Mouse (Mus musculus) lung, embryonic 14.5 days (tissue): ENCODE results near the gene Cep89. TPM values are rescaled to one million over a fixed set of nuclear protein-coding genes. Genes with fewer than 3 reads are reported as not detected.

Experiments used
- ATAC-seq: fragments of 200-750 bp; cut with Nextera tagmentation; 2 replicates; pipeline ENCODE4 v1.8.0; 2017; ENCODE audit warnings: mild to moderate bottlenecking, moderate TSS enrichment, moderate library complexity; ENCODE audit not compliant: insufficient read depth
- DNase-seq: peaks from one replicate; pipeline ENCODE4 v3.0.0-alpha.2; 2015
- H3K27ac ChIP-seq: fragments of 300-500 bp; sonication (generic); 2 replicates; pipeline ENCODE4 v1.5.1; 2014; ENCODE audit warnings: low read depth, mild to moderate bottlenecking, moderate library complexity
- H3K27me3 ChIP-seq: fragments of 300-500 bp; sonication (generic); 2 replicates; pipeline ENCODE4 v1.6.1; 2014; ENCODE audit warnings: low read length, control low read depth; ENCODE audit not compliant: insufficient read depth
- H3K36me3 ChIP-seq: fragments of 300-500 bp; sonication (generic); 2 replicates; pipeline ENCODE4 v1.6.1; 2014; ENCODE audit warnings: control low read depth; ENCODE audit not compliant: insufficient read depth
- H3K4me1 ChIP-seq: fragments of 300-500 bp; sonication (generic); 2 replicates; pipeline ENCODE4 v1.6.1; 2014; ENCODE audit warnings: antibody characterized with exemption, control low read depth; ENCODE audit not compliant: insufficient read depth
- H3K4me2 ChIP-seq: fragments of 300-500 bp; sonication (generic); 2 replicates; pipeline ENCODE4 v1.6.1; 2014; ENCODE audit warnings: mild to moderate bottlenecking
- H3K4me3 ChIP-seq: fragments of 300-500 bp; sonication (generic); 2 replicates; pipeline ENCODE4 v1.5.1; 2014; ENCODE audit warnings: low read depth, low read length
- H3K9ac ChIP-seq: fragments of 300-500 bp; sonication (generic); 2 replicates; pipeline ENCODE4 v1.6.1; 2014
- H3K9me3 ChIP-seq: fragments of 300-500 bp; sonication (generic); 2 replicates; pipeline ENCODE4 v1.6.1; 2016; ENCODE audit warnings: low read depth, low read length, control low read depth
- CTCF ChIP-seq: IDR thresholded peaks from 2 replicates; pipeline ENCODE4 v1.5.1; 2016; ENCODE audit warnings: antibody characterized with exemption, low read depth
- WGBS: fragments of 180-500 bp; shearing (Covaris S2); extraction: QIAGEN DNeasy Blood & Tissue Kit; methylation state at CpG from one replicate; pipeline ENCODE4 v1.1.7; 2014; 5-methylcytosine and 5-hydroxymethylcytosine counted together
- polyA plus RNA-seq: library from polyadenylated mRNA; unstranded; fragments of >200 nt; fragmentation: Nextera tagmentation; extraction: Ambion mirVana; gene quantifications from 2 replicates; pipeline ENCODE4 v1.2.1, GENCODE M21; 2014

The Cep89 gene
- polyA plus RNA-seq, 1 experiment from 2014 or later: 49.4 TPM

GRCm38 (mm10) chr7:35386525-35386952 lies 10.3 kb upstream of the Cep89 start:
- H3K9me3 ChIP-seq: no peaks in the 10 kb centered on the region
- WGBS: 49% methylated on average over 6 of the region's 6 CpGs
- TF ChIP-seq CTCF: peak; percentile 53
- H3K9ac ChIP-seq: no peak overlapping the region
- no peak; the same call in 1 of the 2 replicates for ATAC-seq
- no peak overlapping the region for H3K27ac ChIP-seq
- no peaks in the 10 kb centered on the region for H3K4me1 ChIP-seq
- DNase-seq: peak; percentile 17
- no peak overlapping the region for H3K4me2 ChIP-seq
- H3K27me3 ChIP-seq: no peaks in the 10 kb centered on the region
- no peaks in the 10 kb centered on the region for H3K36me3 ChIP-seq
- H3K4me3 ChIP-seq: no peak overlapping the region

- no peak for TF ChIP-seq CTCF
- 31% methylated on average over 6 of the region's 6 CpGs for whole genome bisulfite sequencing
- Histone ChIP-seq H3K27ac (no peak overlapping the region), H3K4me3 (no peak overlapping the region), H3K27me3 (no peaks in the 10 kb centered on the region), H3K9me3 (no peaks in the 10 kb centered on the region), H3K4me1 (no peaks in the 10 kb centered on the region), H3K4me2 (no peak overlapping the region), H3K36me3 (peaks cover 7% of the 10 kb centered on the region), H3K9ac (no peak overlapping the region)
- ATAC-seq (peak; percentile 38; the same call in 1 of the 2 replicates), DNase-seq (no peak)
These were observed 8.1 kb upstream of the Cep89 start for GRCm38 (mm10) chr7:35388694-35389093.

- WGBS: 56% methylated on average over 5 of the region's 5 CpGs
- Histone ChIP-seq H3K9ac (no peak overlapping the region), H3K9me3 (no peaks in the 10 kb centered on the region), H3K27me3 (no peaks in the 10 kb centered on the region), H3K4me2 (no peak overlapping the region), H3K4me1 (0 out of 2 replicates have a peak, but pooled peaks cover 6% of the 10 kb centered on the region), H3K4me3 (no peak overlapping the region), H3K36me3 (peaks cover 11% of the 10 kb centered on the region), H3K27ac (no peak overlapping the region)
- DNase-seq (peak; percentile 53), ATAC-seq (no peak)
- TF ChIP-seq CTCF: peak; percentile 51
These were observed 3.9 kb upstream of the Cep89 start for GRCm38 (mm10) chr7:35392935-35393334.

GRCm38 (mm10) chr7:35395734-35396456 lies 940 bp upstream of the Cep89 start:
- Histone ChIP-seq H3K4me3 (peak overlapping the region; percentile 77), H3K9ac (peak overlapping the region; percentile 64), H3K4me1 (0 out of 2 replicates have a peak, but pooled peaks cover 6% of the 10 kb centered on the region), H3K27ac (no peak overlapping the region), H3K27me3 (no peaks in the 10 kb centered on the region), H3K4me2 (peak overlapping the region; percentile 85), H3K9me3 (no peaks in the 10 kb centered on the region), H3K36me3 (peaks cover 25% of the 10 kb centered on the region)
- DNase-seq (peak; percentile 17), ATAC-seq (peak; percentile 5; the same call in 1 of the 2 replicates)
- TF ChIP-seq CTCF: no peak
- 10% methylated on average over 17 of the region's 17 CpGs for WGBS

GRCm38 (mm10) chr7:35401169-35401568 lies 4.3 kb downstream of the Cep89 start:
- peaks cover 62% of the 10 kb centered on the region for H3K36me3 ChIP-seq
- no peaks in the 10 kb centered on the region for H3K4me1 ChIP-seq
- no peaks in the 10 kb centered on the region for H3K9me3 ChIP-seq
- H3K4me3 ChIP-seq: no peak overlapping the region
- H3K27ac ChIP-seq: no peak overlapping the region
- H3K9ac ChIP-seq: no peak overlapping the region
- no peak for TF ChIP-seq CTCF
- no peak overlapping the region for H3K4me2 ChIP-seq
- 88% methylated on average over 4 of the region's 4 CpGs for WGBS
- no peak for ATAC-seq
- no peaks in the 10 kb centered on the region for H3K27me3 ChIP-seq
- no peak for DNase-seq

GRCm38 (mm10) chr7:35415226-35415625 lies 18.4 kb downstream of the Cep89 start:
- Histone ChIP-seq H3K4me3 (no peak overlapping the region), H3K27me3 (no peaks in the 10 kb centered on the region), H3K9ac (no peak overlapping the region), H3K36me3 (peaks cover 57% of the 10 kb centered on the region), H3K9me3 (no peaks in the 10 kb centered on the region), H3K4me2 (no peak overlapping the region), H3K4me1 (no peaks in the 10 kb centered on the region), H3K27ac (0 out of 2 replicates have a peak overlapping the region, but pooled peaks have one; percentile 8)
- no peak for ATAC-seq
- no peak for TF ChIP-seq CTCF
- 50% methylated on average over 5 of the region's 5 CpGs for WGBS
- DNase-seq: peak; percentile 38

GRCm38 (mm10) chr7:35415801-35416653 lies 19.2 kb downstream of the Cep89 start:
- 77% methylated on average over 9 of the region's 9 CpGs for WGBS
- Histone ChIP-seq H3K27me3 (no peaks in the 10 kb centered on the region), H3K4me3 (no peak overlapping the region), H3K9me3 (no peaks in the 10 kb centered on the region), H3K4me1 (no peaks in the 10 kb centered on the region), H3K36me3 (peaks cover 57% of the 10 kb centered on the region), H3K4me2 (no peak overlapping the region), H3K27ac (no peak overlapping the region), H3K9ac (no peak overlapping the region)
- ATAC-seq: no peak
- no peak for DNase-seq
- no peak for TF ChIP-seq CTCF
